Mouse (Mus musculus) kidney, postnatal 0 days (tissue): Measurements from ENCODE around the gene Sass6. TPM values are rescaled to one million over a fixed set of nuclear protein-coding genes. Genes with fewer than 3 reads are reported as not detected.
A peak's percentile ranks its signal among the peaks of the same experiment; 100 is the strongest.
"Not testable (repeated sequence)": the region's sequence is repeated elsewhere in the genome, so short reads cannot be mapped to it uniquely, and the experiment has no call there.

Source experiments
- ATAC-seq: fragments of 200-750 bp; cut with Nextera tagmentation; replicated peaks from 2 replicates; pipeline ENCODE4 v1.8.0; 2017; ENCODE audit warnings: low read depth, moderate number of reproducible peaks, moderate TSS enrichment, moderate library complexity; ENCODE audit not compliant: low FRiP score
- DNase-seq: peaks from one replicate; pipeline ENCODE4 v3.0.0-alpha.2; 2016; ENCODE audit warnings: low spot score
- H3K27ac ChIP-seq: fragments of 300-500 bp; sonication (generic); 2 replicates; pipeline ENCODE4 v1.5.1; 2014; ENCODE audit warnings: mild to moderate bottlenecking
- H3K27me3 ChIP-seq: fragments of 300-500 bp; sonication (generic); 2 replicates; pipeline ENCODE4 v1.6.1; 2014; ENCODE audit warnings: low read length, mixed read lengths; ENCODE audit not compliant: insufficient read depth
- H3K36me3 ChIP-seq: fragments of 300-500 bp; sonication (generic); 2 replicates; pipeline ENCODE4 v1.6.1; 2014; ENCODE audit warnings: low read length, mixed read lengths; ENCODE audit not compliant: insufficient read depth
- H3K4me1 ChIP-seq: fragments of 300-500 bp; sonication (generic); replicated peaks from 2 replicates; pipeline ENCODE4 v1.6.1; 2014; ENCODE audit warnings: antibody characterized with exemption, low read length, mixed read lengths; ENCODE audit not compliant: insufficient read depth
- H3K4me2 ChIP-seq: fragments of 300-500 bp; sonication (generic); 2 replicates; pipeline ENCODE4 v1.6.1; 2014; ENCODE audit warnings: mild to moderate bottlenecking, low read length, moderate library complexity, mixed read lengths
- H3K4me3 ChIP-seq: fragments of 300-500 bp; sonication (generic); replicated peaks from 2 replicates; pipeline ENCODE4 v1.5.1; 2014; ENCODE audit warnings: low read depth, low read length
- H3K9ac ChIP-seq: fragments of 300-500 bp; sonication (generic); 2 replicates; pipeline ENCODE4 v1.6.1; 2014; ENCODE audit warnings: low read depth, low read length
- H3K9me3 ChIP-seq: fragments of 300-500 bp; sonication (generic); replicated peaks from 2 replicates; pipeline ENCODE4 v1.6.1; 2016; ENCODE audit warnings: low read length, inconsistent platforms, mixed read lengths
- CTCF ChIP-seq: IDR thresholded peaks from 2 replicates; pipeline ENCODE4 v1.5.1; 2016; ENCODE audit warnings: antibody characterized with exemption, low read depth, mild to moderate bottlenecking, moderate library complexity
- WGBS: fragments of 180-500 bp; shearing (Covaris S2); extraction: QIAGEN DNeasy Blood & Tissue Kit; methylation state at CpG from one replicate; pipeline ENCODE4 v1.1.7; 2014; 5-methylcytosine and 5-hydroxymethylcytosine counted together
- polyA plus RNA-seq: library from polyadenylated mRNA; unstranded; fragments of >200 nt; fragmentation: Nextera tagmentation; extraction: Ambion mirVana; gene quantifications from 2 replicates; pipeline ENCODE4 v1.2.1, GENCODE M21; 2015

Sass6 gene
- polyA plus RNA-seq = 10.0 and 11.4 TPM in 2 replicates

- WGBS = under 1% methylated on average over 65 of the region's 65 CpGs
These were observed at the start of gene Sass6 for GRCm38 (mm10) chr3:116594728-116595602. Gene Sass6 (plus strand): TSS chr3:116594982.

GRCm38 (mm10) chr3:116547430-116547829, 47.4 kb upstream of the Sass6 start:
- Histone ChIP-seq H3K9ac (no peak overlapping the region), H3K4me2 (no peak overlapping the region), H3K4me1 (no peaks in the 10 kb centered on the region), H3K9me3 (no peaks in the 10 kb centered on the region), H3K4me3 (no peak overlapping the region), H3K27ac (no peak overlapping the region), H3K27me3 (no peaks in the 10 kb centered on the region), H3K36me3 (peaks cover 34% of the 10 kb centered on the region)
- TF ChIP-seq CTCF = no peak
- DNase-seq = no peak
- WGBS = 88% methylated on average over 5 of the region's 5 CpGs
- no peak for ATAC-seq

More at GRCm38 (mm10) chr3:116594728-116595602, at the start of gene Sass6:
- H3K4me1 ChIP-seq = no peaks in the 10 kb centered on the region
- peaks cover 12% of the 10 kb centered on the region; the same call in 1 of the 2 replicates for H3K36me3 ChIP-seq
- ATAC-seq = peak; percentile 98
- H3K4me3 ChIP-seq = peak within 1 kb of the TSS; percentile 80
- peak within 1 kb of the TSS; percentile 80 for H3K9ac ChIP-seq
- peak; percentile 98 for DNase-seq
- peak within 1 kb of the TSS; percentile 85 for H3K27ac ChIP-seq
- no peak for TF ChIP-seq CTCF
- H3K4me2 ChIP-seq = peak within 1 kb of the TSS; percentile 83
- no peaks in the 10 kb centered on the region for H3K27me3 ChIP-seq
- H3K9me3 ChIP-seq = no peaks in the 10 kb centered on the region

GRCm38 (mm10) chr3:116551362-116551761, 43.4 kb upstream of the Sass6 start:
- no peak for TF ChIP-seq CTCF
- H3K9ac ChIP-seq = no peak overlapping the region
- no peaks in the 10 kb centered on the region for H3K27me3 ChIP-seq
- H3K4me1 ChIP-seq = no peaks in the 10 kb centered on the region
- no peak overlapping the region for H3K27ac ChIP-seq
- no peak for ATAC-seq
- H3K4me3 ChIP-seq = no peak overlapping the region
- no peak for DNase-seq
- no peaks in the 10 kb centered on the region for H3K9me3 ChIP-seq
- peaks cover 17% of the 10 kb centered on the region for H3K36me3 ChIP-seq
- WGBS = 86% methylated on average over 5 of the region's 5 CpGs
- H3K4me2 ChIP-seq = no peak overlapping the region

DNA sequence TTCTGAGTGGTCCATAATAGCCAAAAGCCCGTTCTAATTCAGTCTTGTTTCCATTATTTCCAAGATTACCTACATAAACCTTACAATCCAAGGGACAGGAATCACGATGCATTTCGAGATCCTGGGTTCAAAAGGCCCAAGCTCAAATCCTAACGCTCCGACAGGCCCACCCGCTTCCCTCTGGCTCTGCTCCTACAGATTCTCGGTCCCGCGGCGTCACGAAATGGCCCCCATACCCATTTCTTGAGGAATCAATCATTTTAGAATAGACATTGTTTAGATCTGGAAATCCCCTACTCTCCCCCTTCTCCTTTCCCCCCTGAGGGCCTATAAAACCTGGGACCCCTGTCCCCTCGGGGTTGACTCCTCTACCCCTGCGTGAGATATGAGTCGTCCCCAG, 33.5 kb upstream of the Sass6 start:
- H3K4me3 ChIP-seq, ATAC-seq, H3K27me3 ChIP-seq, H3K27ac ChIP-seq, DNase-seq, H3K36me3 ChIP-seq, H3K9ac ChIP-seq, H3K4me2 ChIP-seq, H3K4me1 ChIP-seq, H3K9me3 ChIP-seq: not testable (repeated sequence)
- WGBS = 93% methylated on average over 13 of the region's 14 CpGs

DNA sequence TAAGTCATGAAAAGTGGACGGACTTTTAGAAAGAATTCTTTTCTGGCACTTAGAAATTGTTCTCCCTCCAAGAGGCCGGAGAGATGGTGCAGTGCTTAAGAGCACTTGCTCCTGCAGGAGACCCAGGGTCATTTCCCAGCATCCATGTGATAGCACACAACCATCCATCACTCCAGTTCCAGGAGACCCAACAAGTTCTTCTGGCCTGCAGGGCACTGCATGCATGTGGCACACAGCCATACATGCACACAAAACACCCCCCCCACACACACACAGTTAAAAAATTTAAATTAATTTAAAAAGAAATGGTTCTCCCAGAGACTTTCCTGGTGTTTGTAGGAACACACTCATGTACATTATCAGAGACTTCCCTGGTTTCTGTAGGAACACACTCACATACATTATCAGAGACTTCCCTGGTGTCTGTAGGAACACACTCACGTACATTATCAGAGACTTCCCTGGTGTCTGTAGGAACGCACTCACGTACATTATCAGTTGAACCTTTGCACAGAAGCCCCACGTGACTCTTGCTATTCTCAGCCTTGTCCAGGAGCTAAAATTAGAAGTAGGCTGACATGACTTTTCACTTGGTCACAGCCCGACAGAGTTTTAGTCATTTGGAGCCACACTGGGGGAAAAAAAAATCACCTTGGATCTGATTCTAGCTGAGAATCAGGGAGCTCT, 32.2 kb upstream of the Sass6 start, which contains the start of gene Lrrc39:
TSS of gene Lrrc39 (plus strand) at position 566 of the 687 bp plus-strand sequence.
- H3K4me1 ChIP-seq = no peaks in the 10 kb centered on the region
- no peak for TF ChIP-seq CTCF
- H3K36me3 ChIP-seq = no peaks in the 10 kb centered on the region
- DNase-seq (no peak), ATAC-seq (no peak)
- H3K4me3 ChIP-seq = no peak within 1 kb of the TSS
- no peaks in the 10 kb centered on the region for H3K27me3 ChIP-seq
- H3K9me3 ChIP-seq = no peaks in the 10 kb centered on the region
- H3K4me2 ChIP-seq = no peak within 1 kb of the TSS
- WGBS = 64% methylated on average over 7 of the region's 7 CpGs
- no peak within 1 kb of the TSS for H3K27ac ChIP-seq
- no peak within 1 kb of the TSS for H3K9ac ChIP-seq

DNA sequence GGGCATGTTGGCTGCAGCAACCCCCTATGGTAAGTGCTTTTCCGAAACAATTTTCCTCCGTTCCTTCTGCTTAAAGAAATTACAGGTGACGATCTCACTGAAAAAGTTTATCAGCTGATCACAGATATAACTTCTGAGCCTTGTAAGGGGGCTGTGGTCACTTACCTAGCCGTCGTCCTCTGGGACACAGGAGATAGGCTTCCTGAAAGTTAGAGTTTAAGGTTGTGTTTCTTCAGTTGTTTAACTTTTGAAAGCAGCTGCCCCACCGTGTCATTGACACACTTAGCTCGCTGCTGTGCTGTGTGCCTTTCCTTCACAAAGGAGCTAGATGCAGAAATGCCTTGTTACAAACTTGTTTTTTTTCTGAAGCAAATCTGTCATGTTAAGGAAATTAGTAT, 31.7 kb upstream of the Sass6 start:
- Histone ChIP-seq H3K27ac (no peak overlapping the region), H3K36me3 (no peaks in the 10 kb centered on the region), H3K4me1 (no peaks in the 10 kb centered on the region), H3K9ac (no peak overlapping the region), H3K4me2 (no peak overlapping the region), H3K27me3 (no peaks in the 10 kb centered on the region), H3K4me3 (no peak overlapping the region), H3K9me3 (no peaks in the 10 kb centered on the region)
- DNase-seq = no peak
- TF ChIP-seq CTCF = no peak
- ATAC-seq = no peak
- 73% methylated on average over 7 of the region's 7 CpGs for WGBS
